Mouse (Mus musculus): ENCODE results near the gene Gpr179. TPM values are rescaled to one million over a fixed set of nuclear protein-coding genes. Genes with fewer than 3 reads are reported as not detected.
"Not testable (repeated sequence)": the region's sequence is repeated elsewhere in the genome, so short reads cannot be mapped to it uniquely, and the experiment has no call there.

The Gpr179 gene
- polyA plus RNA-seq, 1 experiment from 2014 or later = 0.25 TPM

- WGBS = 48% methylated on average over 8 of the region's 8 CpGs
- peaks cover 10% of the 10 kb centered on the region; the same call in 1 of the 2 replicates for H3K36me3 ChIP-seq (ENCODE audit: poor library complexity, severe bottlenecking)
- H3K27ac ChIP-seq = 0 out of 2 replicates have a peak overlapping the region, but pooled peaks have one; percentile 2
- ATAC-seq = no peak; the same call in 1 of the 2 replicates
- no peaks in the 10 kb centered on the region for H3K9me3 ChIP-seq (replicated peaks)
- peak overlapping the region; percentile 58 for H3K4me2 ChIP-seq
- no peaks in the 10 kb centered on the region for H3K27me3 ChIP-seq
- no peak overlapping the region for H3K9ac ChIP-seq
- H3K4me1 ChIP-seq = peaks cover 25% of the 10 kb centered on the region
- H3K4me3 ChIP-seq = peak overlapping the region; percentile 49
Observed at GRCm38 (mm10) chr11:97314751-97315503, 37.0 kb downstream of the Gpr179 start.

DNA sequence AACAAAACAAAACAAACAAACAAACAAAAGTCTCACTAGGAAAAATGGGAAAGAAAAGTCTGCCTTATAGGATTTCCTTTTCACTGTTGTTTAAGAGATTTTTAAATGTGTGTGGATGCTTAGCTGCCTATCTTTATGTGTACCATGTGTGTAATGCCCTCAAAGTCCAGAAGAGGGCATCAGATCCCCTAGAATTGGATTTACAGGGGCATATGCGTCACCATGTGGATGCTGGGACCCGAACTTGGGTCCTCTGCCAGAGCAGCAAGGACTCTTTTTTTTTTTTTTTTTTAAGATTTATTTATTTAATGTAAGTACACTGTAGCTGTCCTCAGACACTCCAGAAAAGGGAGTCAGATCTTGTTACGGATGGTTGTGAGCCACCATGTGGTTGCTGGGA is 37.8 kb downstream of the Gpr179 start:
- 98% methylated on average over 3 of the region's 3 CpGs for WGBS
- H3K4me3 ChIP-seq = no peak overlapping the region
- no peak for ATAC-seq
- H3K36me3 ChIP-seq (ENCODE audit: poor library complexity, severe bottlenecking) = peaks cover 7% of the 10 kb centered on the region; the same call in 1 of the 2 replicates
- H3K4me1 ChIP-seq = peaks cover 34% of the 10 kb centered on the region
- H3K9ac ChIP-seq = no peak overlapping the region
- H3K9me3 ChIP-seq (replicated peaks) = no peaks in the 10 kb centered on the region
- H3K27me3 ChIP-seq = no peaks in the 10 kb centered on the region
- no peak overlapping the region for H3K27ac ChIP-seq
- no peak overlapping the region for H3K4me2 ChIP-seq

GRCm38 (mm10) chr11:97312871-97313270 is 39.0 kb downstream of the Gpr179 start:
- H3K9ac ChIP-seq; ATAC-seq; H3K9me3 ChIP-seq (replicated peaks); H3K36me3 ChIP-seq (ENCODE audit: poor library complexity, severe bottlenecking); H3K27ac ChIP-seq; H3K4me2 ChIP-seq; H3K27me3 ChIP-seq; H3K4me3 ChIP-seq: not testable (repeated sequence)
- WGBS = 80% methylated on average over 1 of the region's 1 CpGs
- peaks cover 34% of the 10 kb centered on the region for H3K4me1 ChIP-seq

- Histone ChIP-seq H3K9me3 (replicated peaks) (no peaks in the 10 kb centered on the region), H3K4me2 (peak overlapping the region; percentile 77), H3K4me1 (peaks cover 26% of the 10 kb centered on the region), H3K27me3 (no peaks in the 10 kb centered on the region), H3K27ac (peak overlapping the region; percentile 33; the same call in 1 of the 2 replicates), H3K36me3 (ENCODE audit: poor library complexity, severe bottlenecking) (no peaks in the 10 kb centered on the region), H3K4me3 (peak overlapping the region; percentile 19; the same call in 1 of the 2 replicates), H3K9ac (peak overlapping the region; percentile 66; the same call in 1 of the 2 replicates)
- WGBS = 7% methylated on average over 18 of the region's 18 CpGs
- no peak for ATAC-seq
Observed at GRCm38 (mm10) chr11:97310895-97311631, 40.8 kb downstream of the Gpr179 start.

- no peaks in the 10 kb centered on the region for H3K9me3 ChIP-seq (replicated peaks)
- no peaks in the 10 kb centered on the region for H3K27me3 ChIP-seq
- peak overlapping the region; percentile 66 for H3K9ac ChIP-seq
- ATAC-seq = peak; percentile 82
- H3K36me3 ChIP-seq (ENCODE audit: poor library complexity, severe bottlenecking) = no peaks in the 10 kb centered on the region
- H3K4me2 ChIP-seq = peak overlapping the region; percentile 77
- peaks cover 26% of the 10 kb centered on the region for H3K4me1 ChIP-seq
- under 1% methylated on average over 25 of the region's 25 CpGs for WGBS
- H3K4me3 ChIP-seq = peak overlapping the region; percentile 43
- no peak overlapping the region for H3K27ac ChIP-seq
Observed at GRCm38 (mm10) chr11:97309911-97310571, 41.8 kb downstream of the Gpr179 start.

DNA sequence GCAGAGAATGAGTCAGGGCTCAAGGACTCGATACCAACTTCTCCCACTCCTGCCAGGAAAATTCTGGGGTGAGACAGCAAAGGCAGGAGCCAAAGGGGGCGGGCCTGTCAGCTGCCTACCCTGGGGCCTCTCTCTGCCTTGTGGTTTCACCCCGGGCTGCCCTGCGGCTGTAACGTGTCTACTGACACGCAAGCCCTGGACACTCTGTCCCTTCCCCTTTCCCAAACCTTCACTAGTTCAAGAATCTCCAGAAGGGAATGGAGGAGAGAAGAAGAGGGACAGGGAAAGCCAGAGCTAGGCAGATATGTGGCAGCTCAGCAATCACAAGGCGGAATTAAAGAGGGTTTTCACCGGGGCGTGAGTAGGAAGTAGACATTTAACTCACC is 42.4 kb downstream of the Gpr179 start:
- peak overlapping the region; percentile 66 for H3K9ac ChIP-seq
- peak overlapping the region; percentile 77 for H3K4me2 ChIP-seq
- no peaks in the 10 kb centered on the region for H3K27me3 ChIP-seq
- H3K36me3 ChIP-seq (ENCODE audit: poor library complexity, severe bottlenecking) = no peaks in the 10 kb centered on the region
- no peak for ATAC-seq
- WGBS = 4% methylated on average over 9 of the region's 9 CpGs
- H3K4me1 ChIP-seq = peaks cover 26% of the 10 kb centered on the region
- no peaks in the 10 kb centered on the region for H3K9me3 ChIP-seq (replicated peaks)
- H3K27ac ChIP-seq = no peak overlapping the region
- peak overlapping the region; percentile 43 for H3K4me3 ChIP-seq

DNA sequence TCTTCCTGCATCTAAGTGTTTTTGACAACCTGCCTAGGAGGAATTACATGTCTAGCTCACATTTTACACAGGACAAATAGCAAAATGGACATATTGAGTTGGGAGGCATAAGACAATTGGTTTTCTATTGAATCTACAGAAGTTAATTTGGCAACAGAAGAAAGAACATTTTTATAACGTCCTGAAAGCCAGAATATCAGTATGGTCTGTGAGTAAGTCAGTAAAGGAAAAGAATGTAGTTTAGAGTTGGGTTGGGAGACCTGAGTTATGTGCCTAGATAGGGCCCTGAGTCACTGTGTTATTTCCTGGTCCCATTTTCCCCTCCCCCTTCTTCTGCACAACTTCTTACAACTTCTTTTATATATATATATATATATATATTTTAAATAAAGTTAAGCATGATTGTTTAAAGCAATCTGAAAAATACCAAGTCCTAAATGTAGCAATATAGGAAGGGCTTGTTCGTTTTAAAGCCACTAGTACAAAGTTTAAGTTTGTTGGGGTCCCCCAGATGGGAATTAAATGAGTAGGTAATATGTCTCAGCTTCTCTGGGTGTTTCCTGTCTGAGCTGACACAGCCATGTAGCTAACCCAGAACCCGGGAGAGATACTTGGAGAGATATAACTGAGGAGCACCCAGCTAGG is 42.9 kb downstream of the Gpr179 start:
- peaks cover 26% of the 10 kb centered on the region for H3K4me1 ChIP-seq
- H3K27me3 ChIP-seq = no peaks in the 10 kb centered on the region
- no peaks in the 10 kb centered on the region for H3K9me3 ChIP-seq (replicated peaks)
- H3K27ac ChIP-seq = no peak overlapping the region
- 50% methylated on average over 3 of the region's 3 CpGs for WGBS
- peak overlapping the region; percentile 77 for H3K4me2 ChIP-seq
- peak overlapping the region; percentile 43; the same call in 1 of the 2 replicates for H3K4me3 ChIP-seq
- ATAC-seq = no peak
- peak overlapping the region; percentile 66; the same call in 1 of the 2 replicates for H3K9ac ChIP-seq
- H3K36me3 ChIP-seq (ENCODE audit: poor library complexity, severe bottlenecking) = no peaks in the 10 kb centered on the region

- no peak overlapping the region for H3K9ac ChIP-seq
- H3K36me3 ChIP-seq (ENCODE audit: poor library complexity, severe bottlenecking) = no peaks in the 10 kb centered on the region
- H3K4me3 ChIP-seq = no peak overlapping the region
- H3K27me3 ChIP-seq = no peaks in the 10 kb centered on the region
- no peaks in the 10 kb centered on the region for H3K9me3 ChIP-seq (replicated peaks)
- no peak overlapping the region for H3K4me2 ChIP-seq
- no peak for ATAC-seq
- H3K4me1 ChIP-seq = peaks cover 28% of the 10 kb centered on the region
- WGBS = 94% methylated on average over 11 of the region's 11 CpGs
- no peak overlapping the region for H3K27ac ChIP-seq
Observed at GRCm38 (mm10) chr11:97307294-97308069, 44.4 kb downstream of the Gpr179 start.

DNA sequence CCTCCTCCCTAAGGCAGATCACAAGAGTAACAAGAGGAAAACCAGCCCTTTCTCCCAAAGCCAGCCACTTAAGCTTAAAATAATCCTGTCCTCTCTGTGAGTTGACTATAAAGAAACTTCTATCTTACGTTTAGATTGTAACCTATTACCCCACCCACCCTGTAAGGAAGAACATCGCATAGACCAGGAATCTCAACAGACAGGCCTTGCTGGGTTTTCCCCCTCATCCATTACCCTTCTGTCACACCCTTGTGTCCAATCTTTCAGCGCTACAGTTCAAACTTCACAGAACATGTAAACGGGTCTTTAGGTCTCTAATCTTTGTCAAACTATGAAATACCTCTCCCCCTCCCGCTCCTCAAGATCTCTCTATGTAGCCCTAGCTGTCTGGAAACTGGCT is 47.2 kb downstream of the Gpr179 start:
- H3K4me1 ChIP-seq = peaks cover 14% of the 10 kb centered on the region
- H3K4me2 ChIP-seq = no peak overlapping the region
- ATAC-seq = no peak
- no peaks in the 10 kb centered on the region for H3K36me3 ChIP-seq (ENCODE audit: poor library complexity, severe bottlenecking)
- no peaks in the 10 kb centered on the region for H3K9me3 ChIP-seq (replicated peaks)
- 90% methylated on average over 5 of the region's 5 CpGs for whole genome bisulfite sequencing
- H3K4me3 ChIP-seq = no peak overlapping the region
- no peak overlapping the region for H3K27ac ChIP-seq
- H3K9ac ChIP-seq = no peak overlapping the region
- H3K27me3 ChIP-seq = no peaks in the 10 kb centered on the region

DNA sequence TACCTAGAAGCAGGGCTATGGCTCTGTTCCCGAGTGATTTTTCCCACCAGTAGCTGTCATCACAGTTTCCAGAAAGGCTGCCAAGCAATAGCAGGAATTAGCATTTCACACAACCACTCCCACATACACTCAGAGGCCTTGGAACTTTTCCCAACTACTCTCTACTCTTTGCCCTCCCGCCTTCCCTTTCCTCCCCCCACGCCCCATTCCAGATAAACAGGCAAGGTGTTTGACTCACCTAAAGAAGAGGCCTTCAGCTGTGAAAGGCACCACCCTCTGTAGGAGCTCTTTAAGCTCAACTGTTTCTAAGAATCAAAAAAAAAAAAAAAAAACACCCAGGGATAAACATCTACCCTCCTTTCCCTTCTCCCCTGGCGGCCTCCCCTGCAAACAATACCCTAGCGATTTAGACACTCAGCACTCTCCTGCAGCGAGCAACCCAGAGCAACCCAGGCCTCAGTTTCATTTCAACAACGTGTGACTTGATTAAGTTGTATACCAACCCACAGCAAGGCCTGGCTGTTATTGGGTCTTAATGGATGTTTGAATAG is 49.6 kb downstream of the Gpr179 start:
- Histone ChIP-seq H3K4me1 (peaks cover 8% of the 10 kb centered on the region), H3K9me3 (replicated peaks) (no peaks in the 10 kb centered on the region), H3K4me3 (no peak overlapping the region), H3K36me3 (ENCODE audit: poor library complexity, severe bottlenecking) (no peaks in the 10 kb centered on the region), H3K9ac (no peak overlapping the region), H3K27me3 (no peaks in the 10 kb centered on the region), H3K27ac (no peak overlapping the region; the same call in 1 of the 2 replicates), H3K4me2 (no peak overlapping the region)
- ATAC-seq = no peak
- 27% methylated on average over 7 of the region's 7 CpGs for WGBS

- Histone ChIP-seq H3K27ac (no peak overlapping the region), H3K27me3 (no peaks in the 10 kb centered on the region), H3K4me1 (peaks cover 8% of the 10 kb centered on the region)
Observed at GRCm38 (mm10) chr11:97301406-97301805, 50.5 kb downstream of the Gpr179 start.

More at GRCm38 (mm10) chr11:97301406-97301805, 50.5 kb downstream of the Gpr179 start:
- no peaks in the 10 kb centered on the region for H3K9me3 ChIP-seq (replicated peaks)
- no peak overlapping the region for H3K4me3 ChIP-seq
- H3K9ac ChIP-seq = no peak overlapping the region
- WGBS = 90% methylated on average over 16 of the region's 16 CpGs
- no peak for ATAC-seq
- no peaks in the 10 kb centered on the region for H3K36me3 ChIP-seq (ENCODE audit: poor library complexity, severe bottlenecking)
- H3K4me2 ChIP-seq = no peak overlapping the region
